Mouse (Mus musculus) heart, embryonic 10.5 days (tissue): ENCODE measurements at regions not wholly inside any gene's neighbourhood (a gene's known extent, or its start where the extent isn't known, plus 50 kb on each side); places are given as distances from the start of the nearest gene placed in this dataset.

ENCODE experiments used
- DNase-seq: peaks from one replicate; pipeline ENCODE4 v3.0.0-alpha.2; 2017; ENCODE audit warnings: low spot score
- H3K27ac ChIP-seq: fragments of 300-500 bp; sonication (generic); 2 replicates; pipeline ENCODE4 v1.5.1; 2016; ENCODE audit warnings: mild to moderate bottlenecking
- H3K27me3 ChIP-seq: fragments of 300-500 bp; sonication (generic); 2 replicates; pipeline ENCODE4 v1.6.1; 2016; ENCODE audit warnings: mild to moderate bottlenecking; ENCODE audit not compliant: poor library complexity, insufficient read depth, severe bottlenecking
- H3K36me3 ChIP-seq: fragments of 300-500 bp; sonication (generic); 2 replicates; pipeline ENCODE4 v1.6.1; 2016; ENCODE audit warnings: mild to moderate bottlenecking, moderate library complexity
- H3K4me1 ChIP-seq: fragments of 300-500 bp; sonication (generic); 2 replicates; pipeline ENCODE4 v1.6.1; 2016; ENCODE audit warnings: mild to moderate bottlenecking
- H3K4me3 ChIP-seq: fragments of 300-500 bp; sonication (generic); 2 replicates; pipeline ENCODE4 v1.5.1; 2016; ENCODE audit warnings: mild to moderate bottlenecking, moderate library complexity
- H3K9me3 ChIP-seq: fragments of 300-500 bp; sonication (generic); 2 replicates; pipeline ENCODE4 v1.6.1; 2016; ENCODE audit warnings: mild to moderate bottlenecking, moderate library complexity
- WGBS: fragments of 180-500 bp; shearing (Covaris S2); methylation state at CpG from one replicate; pipeline ENCODE4 v1.1.7; 2016; 5-methylcytosine and 5-hydroxymethylcytosine counted together

DNA sequence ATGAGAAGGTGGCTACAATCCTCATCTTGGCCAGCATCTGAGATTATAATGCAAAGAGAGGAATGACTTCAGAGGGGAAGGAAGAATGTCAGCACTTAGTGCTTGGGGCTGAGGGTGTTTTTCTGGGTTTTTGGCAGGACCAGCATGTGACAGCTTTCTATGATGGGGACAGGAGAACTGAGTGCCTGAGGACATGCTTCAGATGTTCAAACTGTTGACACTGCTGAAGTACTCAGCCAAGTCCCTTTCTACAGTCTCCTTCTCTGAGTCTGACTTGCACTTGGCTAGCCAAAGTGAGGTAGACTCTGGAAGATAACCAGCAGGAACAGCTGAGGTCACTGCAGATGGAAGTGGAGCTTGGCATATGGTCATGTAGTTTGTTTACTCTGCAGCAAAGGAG lies 402.1 kb upstream of the Klhl29 start:
- H3K27ac ChIP-seq = no peak overlapping the region
- no peaks in the 10 kb centered on the region for H3K27me3 ChIP-seq
- no peaks in the 10 kb centered on the region for H3K36me3 ChIP-seq
- H3K4me1 ChIP-seq = no peaks in the 10 kb centered on the region
- no peak overlapping the region for H3K4me3 ChIP-seq
- DNase-seq = no peak
- no peaks in the 10 kb centered on the region for H3K9me3 ChIP-seq

GRCm38 (mm10) chr12:5771399-5771978 lies 396.0 kb upstream of the Klhl29 start:
- no peaks in the 10 kb centered on the region for H3K9me3 ChIP-seq
- H3K4me1 ChIP-seq = no peaks in the 10 kb centered on the region
- H3K4me3 ChIP-seq = no peak overlapping the region
- DNase-seq = no peak
- no peak overlapping the region for H3K27ac ChIP-seq
- 51% methylated on average over 5 of the region's 5 CpGs for WGBS
- H3K36me3 ChIP-seq = no peaks in the 10 kb centered on the region
- no peaks in the 10 kb centered on the region for H3K27me3 ChIP-seq

DNA sequence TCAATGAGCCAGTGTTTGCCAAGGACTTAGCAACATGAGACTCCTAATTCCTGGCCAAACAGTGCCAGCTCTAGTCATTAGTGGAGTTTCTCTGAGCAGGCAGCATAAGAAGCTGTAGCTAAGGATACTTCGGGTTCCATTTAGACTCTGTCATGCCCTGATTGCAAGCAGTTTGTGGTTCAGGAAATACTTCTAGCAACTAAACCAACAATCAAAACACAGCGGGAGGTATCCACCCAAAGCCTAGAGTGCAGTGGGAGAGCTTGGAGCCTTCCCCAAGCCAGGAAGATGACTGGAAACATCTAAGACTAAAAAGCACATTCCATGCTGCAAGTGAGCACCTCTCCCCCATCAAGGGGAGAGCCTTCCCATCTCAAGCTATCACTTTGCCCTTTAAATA lies 395.0 kb upstream of the Klhl29 start:
- Histone ChIP-seq H3K36me3 (no peaks in the 10 kb centered on the region), H3K4me3 (no peak overlapping the region), H3K4me1 (no peaks in the 10 kb centered on the region), H3K27ac (no peak overlapping the region), H3K9me3 (no peaks in the 10 kb centered on the region), H3K27me3 (no peaks in the 10 kb centered on the region)
- DNase-seq = no peak
- WGBS = 72% methylated on average over 2 of the region's 2 CpGs

- no peak for DNase-seq
- no peaks in the 10 kb centered on the region for H3K27me3 ChIP-seq
- no peaks in the 10 kb centered on the region for H3K4me1 ChIP-seq
- no peak overlapping the region for H3K4me3 ChIP-seq
- 45% methylated on average over 6 of the region's 6 CpGs for WGBS
- H3K27ac ChIP-seq = no peak overlapping the region
- no peaks in the 10 kb centered on the region for H3K9me3 ChIP-seq
- no peaks in the 10 kb centered on the region for H3K36me3 ChIP-seq
These were observed 389.1 kb upstream of the Klhl29 start for GRCm38 (mm10) chr12:5764445-5765170.

DNA sequence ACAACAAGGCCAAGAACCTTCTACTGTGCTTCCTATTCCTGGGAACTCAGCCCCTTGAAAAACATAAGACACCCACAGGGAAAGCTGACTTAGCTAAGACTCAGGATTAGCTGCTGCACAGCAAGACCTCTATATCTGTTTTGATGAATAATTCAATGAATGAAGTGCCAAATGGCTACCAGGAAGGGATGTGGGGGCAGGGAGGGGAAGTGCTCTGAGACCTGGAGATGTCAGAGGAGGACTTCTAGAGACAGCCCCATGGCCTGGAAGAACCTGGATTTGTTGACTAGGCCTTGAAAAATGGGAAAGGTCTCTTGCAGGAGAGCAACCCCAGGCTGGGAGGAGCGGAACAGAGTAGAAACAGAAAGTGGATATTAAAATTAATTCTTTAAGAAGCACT lies 388.5 kb upstream of the Klhl29 start:
- 81% methylated on average over 1 of the region's 1 CpGs for WGBS
- Histone ChIP-seq H3K27me3 (no peaks in the 10 kb centered on the region), H3K9me3 (no peaks in the 10 kb centered on the region), H3K36me3 (no peaks in the 10 kb centered on the region), H3K27ac (no peak overlapping the region), H3K4me3 (no peak overlapping the region), H3K4me1 (no peaks in the 10 kb centered on the region)
- no peak for DNase-seq

DNA sequence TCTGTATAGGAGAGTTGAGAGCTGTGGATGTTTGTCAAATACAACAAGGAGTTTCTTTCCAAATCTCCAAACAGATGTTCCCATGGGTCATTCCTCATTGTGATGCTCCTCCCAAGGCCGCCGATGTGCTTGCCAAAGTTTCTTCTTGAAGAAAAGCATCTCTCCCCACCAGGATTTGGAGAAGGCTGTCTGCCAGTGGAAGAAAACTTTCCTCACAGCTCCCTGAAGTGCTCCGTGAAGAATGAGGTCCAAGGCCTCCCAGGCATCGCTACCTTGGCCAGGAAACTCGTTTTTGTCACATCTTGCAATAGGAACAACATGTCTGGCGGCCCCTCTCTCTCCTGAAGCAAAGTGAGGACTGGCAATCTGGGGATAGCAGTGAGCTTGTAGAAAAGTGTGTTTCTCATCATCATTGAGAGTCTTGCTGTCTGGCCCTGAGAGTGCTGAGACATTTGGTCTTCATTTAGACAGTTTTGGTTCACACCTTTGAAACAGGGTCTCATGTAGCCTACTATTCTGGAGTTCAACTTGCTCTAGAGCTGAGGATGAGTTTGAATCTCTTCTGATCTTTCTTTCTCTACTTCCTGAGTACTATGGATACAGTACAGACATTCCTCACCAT lies 386.9 kb upstream of the Klhl29 start:
- DNase-seq = no peak
- H3K4me1 ChIP-seq = no peaks in the 10 kb centered on the region

DNA sequence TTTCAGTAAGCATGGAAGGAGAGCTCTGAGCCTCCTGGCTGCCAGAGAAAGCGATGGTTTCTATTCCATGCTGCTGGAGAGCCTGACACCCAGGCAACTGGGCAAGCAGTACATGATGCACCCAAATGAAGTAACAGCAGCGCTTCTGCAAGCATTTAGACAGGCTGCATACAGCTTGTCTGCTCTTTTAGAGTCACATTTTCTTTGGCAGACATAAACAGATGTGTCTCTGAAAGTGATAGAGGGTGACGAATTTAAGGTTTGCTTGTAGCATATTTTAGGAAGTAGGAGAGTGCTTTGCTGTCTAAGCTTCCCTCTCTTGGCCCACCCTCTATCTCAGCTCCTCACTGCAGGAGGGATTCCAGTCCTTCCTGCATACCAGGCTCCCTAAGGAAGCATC lies 384.0 kb upstream of the Klhl29 start:
- H3K27ac ChIP-seq = no peak overlapping the region
- no peak overlapping the region for H3K4me3 ChIP-seq
- H3K27me3 ChIP-seq = no peaks in the 10 kb centered on the region
- no peaks in the 10 kb centered on the region for H3K36me3 ChIP-seq
- DNase-seq = no peak
- H3K9me3 ChIP-seq = no peaks in the 10 kb centered on the region
- H3K4me1 ChIP-seq = no peaks in the 10 kb centered on the region
- 65% methylated on average over 3 of the region's 3 CpGs for WGBS

More for the DNA sequence above, 386.9 kb upstream of the Klhl29 start:
- 75% methylated on average over 6 of the region's 6 CpGs for WGBS
- Histone ChIP-seq H3K4me3 (no peak overlapping the region), H3K27ac (no peak overlapping the region), H3K27me3 (no peaks in the 10 kb centered on the region), H3K9me3 (no peaks in the 10 kb centered on the region), H3K36me3 (no peaks in the 10 kb centered on the region)

GRCm38 (mm10) chr12:5757766-5758165 lies 382.3 kb upstream of the Klhl29 start:
- H3K27me3 ChIP-seq = no peaks in the 10 kb centered on the region
- no peak for DNase-seq
- H3K4me3 ChIP-seq = no peak overlapping the region
- no peaks in the 10 kb centered on the region for H3K4me1 ChIP-seq
- WGBS = 63% methylated on average over 2 of the region's 2 CpGs
- no peak overlapping the region for H3K27ac ChIP-seq
- H3K36me3 ChIP-seq = no peaks in the 10 kb centered on the region
- H3K9me3 ChIP-seq = no peaks in the 10 kb centered on the region

GRCm38 (mm10) chr12:5757361-5757760 lies 381.9 kb upstream of the Klhl29 start:
- no peak overlapping the region for H3K4me3 ChIP-seq
- no peaks in the 10 kb centered on the region for H3K36me3 ChIP-seq
- no peak for DNase-seq
- H3K27ac ChIP-seq = no peak overlapping the region
- H3K9me3 ChIP-seq = no peaks in the 10 kb centered on the region
- 84% methylated on average over 4 of the region's 4 CpGs for WGBS
- no peaks in the 10 kb centered on the region for H3K4me1 ChIP-seq
- no peaks in the 10 kb centered on the region for H3K27me3 ChIP-seq

DNA sequence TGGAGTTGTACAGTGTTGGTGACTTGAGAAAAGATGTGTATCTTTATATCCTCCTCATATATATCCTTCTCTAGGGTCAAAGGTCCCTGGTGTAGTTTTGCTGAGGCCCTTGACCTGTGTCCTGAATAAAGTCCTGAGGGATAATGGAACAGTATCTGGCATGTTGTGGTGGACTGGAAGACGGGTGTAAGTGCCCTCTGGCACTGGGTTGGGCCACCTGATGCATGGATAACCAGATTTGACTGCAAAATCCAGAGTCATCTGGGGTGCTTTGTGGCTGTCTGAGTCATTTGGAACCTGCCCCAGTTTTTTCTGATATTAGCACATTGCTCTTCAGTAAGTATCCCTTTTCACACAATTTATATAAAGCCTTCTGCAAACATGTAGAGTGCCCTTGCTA lies 378.3 kb upstream of the Klhl29 start:
- Histone ChIP-seq H3K36me3 (no peaks in the 10 kb centered on the region), H3K27me3 (no peaks in the 10 kb centered on the region), H3K27ac (no peak overlapping the region), H3K4me3 (no peak overlapping the region), H3K4me1 (no peaks in the 10 kb centered on the region), H3K9me3 (no peaks in the 10 kb centered on the region)
- 67% methylated on average over 1 of the region's 1 CpGs for WGBS
- no peak for DNase-seq

- WGBS = 76% methylated on average over 2 of the region's 2 CpGs
- Histone ChIP-seq H3K36me3 (no peaks in the 10 kb centered on the region), H3K27me3 (no peaks in the 10 kb centered on the region), H3K27ac (no peak overlapping the region), H3K4me3 (no peak overlapping the region), H3K4me1 (no peaks in the 10 kb centered on the region), H3K9me3 (no peaks in the 10 kb centered on the region)
- no peak for DNase-seq
These were observed 368.7 kb upstream of the Klhl29 start for GRCm38 (mm10) chr12:5744086-5744709.

- Histone ChIP-seq H3K27ac (no peak overlapping the region), H3K27me3 (no peaks in the 10 kb centered on the region), H3K36me3 (no peaks in the 10 kb centered on the region), H3K4me1 (no peaks in the 10 kb centered on the region), H3K9me3 (no peaks in the 10 kb centered on the region), H3K4me3 (no peak overlapping the region)
- WGBS = 64% methylated on average over 1 of the region's 1 CpGs
- no peak for DNase-seq
These were observed 360.6 kb upstream of the Klhl29 start for GRCm38 (mm10) chr12:5736066-5736465.

DNA sequence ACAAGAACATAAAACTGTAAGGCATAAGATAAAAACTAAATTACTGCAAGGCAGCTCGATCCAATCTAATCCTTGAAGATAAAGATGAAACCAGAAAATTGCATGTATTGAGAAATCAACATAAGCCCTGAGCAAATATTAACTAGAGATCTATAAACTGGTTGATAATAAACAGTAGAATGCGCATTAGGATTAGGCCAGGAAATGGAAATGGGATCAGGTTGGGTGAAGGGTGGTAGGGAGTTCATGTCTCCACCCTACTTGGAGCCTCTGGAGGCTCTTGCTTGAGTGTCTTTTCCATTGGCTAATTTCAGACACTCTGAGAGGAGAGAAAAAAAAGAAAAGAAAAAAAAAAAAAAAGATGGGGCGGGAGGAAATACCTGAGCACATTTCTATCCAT lies 359.4 kb upstream of the Klhl29 start:
- no peaks in the 10 kb centered on the region for H3K9me3 ChIP-seq
- WGBS = 86% methylated on average over 3 of the region's 3 CpGs
- H3K4me3 ChIP-seq = no peak overlapping the region
- H3K36me3 ChIP-seq = no peaks in the 10 kb centered on the region
- H3K27ac ChIP-seq = no peak overlapping the region
- H3K4me1 ChIP-seq = no peaks in the 10 kb centered on the region
- DNase-seq = no peak
- no peaks in the 10 kb centered on the region for H3K27me3 ChIP-seq
